Mouse (Mus musculus) embryonic facial prominence, embryonic 14.5 days (tissue): ENCODE results near the gene Pnrc2. TPM values are rescaled to one million over a fixed set of nuclear protein-coding genes. Genes with fewer than 3 reads are reported as not detected.

Experiments
- ATAC-seq: fragments of 200-750 bp; cut with Nextera tagmentation; 2 replicates; pipeline ENCODE4 v1.8.0; 2017; ENCODE audit warnings: low read depth, moderate number of reproducible peaks, moderate TSS enrichment
- DNase-seq: peaks from one replicate; pipeline ENCODE4 v3.0.0-alpha.2; 2015; ENCODE audit warnings: low spot score
- H3K27ac ChIP-seq: fragments of 300-500 bp; sonication (generic); replicated peaks from 2 replicates; pipeline ENCODE4 v1.5.1; 2014; ENCODE audit warnings: low read depth, mild to moderate bottlenecking, low read length, moderate library complexity
- H3K27me3 ChIP-seq: fragments of 300-500 bp; sonication (generic); replicated peaks from 2 replicates; pipeline ENCODE4 v1.6.1; 2014; ENCODE audit warnings: low read length; ENCODE audit not compliant: control insufficient read depth, insufficient read depth
- H3K36me3 ChIP-seq: fragments of 300-500 bp; sonication (generic); 2 replicates; pipeline ENCODE4 v1.6.1; 2014; ENCODE audit warnings: low read length, mixed read lengths; ENCODE audit not compliant: control insufficient read depth, insufficient read depth
- H3K4me1 ChIP-seq: fragments of 300-500 bp; sonication (generic); 2 replicates; pipeline ENCODE4 v1.6.1; 2014; ENCODE audit warnings: antibody characterized with exemption, low read length; ENCODE audit not compliant: control insufficient read depth, insufficient read depth
- H3K4me2 ChIP-seq: fragments of 300-500 bp; sonication (generic); 2 replicates; pipeline ENCODE4 v1.6.1; 2014; ENCODE audit warnings: low read depth, mild to moderate bottlenecking, low read length, moderate library complexity, mixed read lengths
- H3K4me3 ChIP-seq: fragments of 300-500 bp; sonication (generic); 2 replicates; pipeline ENCODE4 v1.5.1; 2014; ENCODE audit warnings: low read depth, mild to moderate bottlenecking, low read length
- H3K9ac ChIP-seq: fragments of 300-500 bp; sonication (generic); 2 replicates; pipeline ENCODE4 v1.6.1; 2014; ENCODE audit warnings: low read depth, mild to moderate bottlenecking, low read length, moderate library complexity, mixed read lengths
- H3K9me3 ChIP-seq: fragments of 300-500 bp; sonication (generic); 2 replicates; pipeline ENCODE4 v1.6.1; 2016; ENCODE audit warnings: low read length; ENCODE audit not compliant: control insufficient read depth
- WGBS: fragments of 180-500 bp; shearing (Covaris S2); extraction: QIAGEN DNeasy Blood & Tissue Kit; methylation state at CpG from one replicate; pipeline ENCODE4 v1.1.7; 2014; 5-methylcytosine and 5-hydroxymethylcytosine counted together
- polyA plus RNA-seq: library from polyadenylated mRNA; unstranded; fragments of >200 nt; fragmentation: Nextera tagmentation; extraction: Ambion mirVana; gene quantifications from 2 replicates; pipeline ENCODE4 v1.2.1, GENCODE M21; 2014

The Pnrc2 gene
- polyA plus RNA-seq, 1 experiment from 2014 or later = 162 TPM

GRCm38 (mm10) chr4:135870227-135871023 is 3.2 kb downstream of the Pnrc2 start:
- ATAC-seq (no peak), DNase-seq (no peak)
- no peaks in the 10 kb centered on the region for H3K27me3 ChIP-seq
- peak overlapping the region; percentile 84; the same call in 1 of the 2 replicates for H3K4me2 ChIP-seq
- H3K9me3 ChIP-seq = no peaks in the 10 kb centered on the region
- peaks cover 44% of the 10 kb centered on the region for H3K36me3 ChIP-seq
- H3K27ac ChIP-seq = peak overlapping the region; percentile 48; the same call in 1 of the 2 replicates
- H3K9ac ChIP-seq = peak overlapping the region; percentile 35
- H3K4me1 ChIP-seq = peaks cover 28% of the 10 kb centered on the region
- H3K4me3 ChIP-seq = peak overlapping the region; percentile 14; the same call in 1 of the 2 replicates
- 36% methylated on average over 2 of the region's 2 CpGs for WGBS

- no peak overlapping the region for H3K9ac ChIP-seq
- 35% methylated on average over 2 of the region's 2 CpGs for WGBS
- H3K27ac ChIP-seq = peak overlapping the region; percentile 59
- no peaks in the 10 kb centered on the region for H3K9me3 ChIP-seq
- no peak overlapping the region for H3K4me3 ChIP-seq
- H3K4me1 ChIP-seq = peaks cover 15% of the 10 kb centered on the region
- no peak overlapping the region for H3K4me2 ChIP-seq
- no peak for ATAC-seq
- DNase-seq = no peak
- no peaks in the 10 kb centered on the region for H3K27me3 ChIP-seq
- peaks cover 44% of the 10 kb centered on the region for H3K36me3 ChIP-seq
These were observed 4.7 kb downstream of the Pnrc2 start for GRCm38 (mm10) chr4:135868996-135869395.

GRCm38 (mm10) chr4:135857597-135858186 is 16.0 kb downstream of the Pnrc2 start:
- H3K4me2 ChIP-seq = peak overlapping the region; percentile 87
- H3K36me3 ChIP-seq = peaks cover 17% of the 10 kb centered on the region
- DNase-seq = no peak
- 7% methylated on average over 6 of the region's 7 CpGs for WGBS
- no peaks in the 10 kb centered on the region for H3K27me3 ChIP-seq
- no peak for ATAC-seq
- 0 out of 2 replicates have a peak overlapping the region, but pooled peaks have one; percentile 97 for H3K27ac ChIP-seq
- H3K9ac ChIP-seq = peak overlapping the region; percentile 98
- H3K4me3 ChIP-seq = peak overlapping the region; percentile 92
- peaks cover 31% of the 10 kb centered on the region for H3K4me1 ChIP-seq
- H3K9me3 ChIP-seq = no peaks in the 10 kb centered on the region

- ATAC-seq (peak; percentile 75), DNase-seq (peak; percentile 83)
- under 1% methylated on average over 55 of the region's 91 CpGs for WGBS
- Histone ChIP-seq H3K4me3 (peak overlapping the region; percentile 92), H3K9ac (peak overlapping the region; percentile 98), H3K9me3 (no peaks in the 10 kb centered on the region), H3K4me2 (peak overlapping the region; percentile 87), H3K27me3 (no peaks in the 10 kb centered on the region), H3K36me3 (peaks cover 8% of the 10 kb centered on the region; the same call in 1 of the 2 replicates), H3K4me1 (peaks cover 31% of the 10 kb centered on the region), H3K27ac (peak overlapping the region; percentile 97)
These were observed 17.2 kb downstream of the Pnrc2 start for GRCm38 (mm10) chr4:135856223-135857091.

GRCm38 (mm10) chr4:135855536-135856222 is 18.0 kb downstream of the Pnrc2 start, which contains the start of gene Srsf10:
Gene Srsf10 (plus strand): TSS chr4:135855747.
- DNase-seq = peak; percentile 99
- peak within 1 kb of the TSS; percentile 92 for H3K4me3 ChIP-seq
- peak within 1 kb of the TSS; percentile 98 for H3K9ac ChIP-seq
- H3K36me3 ChIP-seq = peaks cover 8% of the 10 kb centered on the region; the same call in 1 of the 2 replicates
- peak; percentile 95 for ATAC-seq
- peaks cover 32% of the 10 kb centered on the region for H3K4me1 ChIP-seq
- H3K27me3 ChIP-seq = no peaks in the 10 kb centered on the region
- WGBS = under 1% methylated on average over 33 of the region's 67 CpGs
- H3K4me2 ChIP-seq = peak within 1 kb of the TSS; percentile 96
- no peaks in the 10 kb centered on the region for H3K9me3 ChIP-seq
- H3K27ac ChIP-seq = peak within 1 kb of the TSS; percentile 97

- WGBS = 5% methylated on average over 6 of the region's 6 CpGs
- Histone ChIP-seq H3K4me1 (peaks cover 29% of the 10 kb centered on the region), H3K27me3 (no peaks in the 10 kb centered on the region), H3K36me3 (peaks cover 6% of the 10 kb centered on the region; the same call in 1 of the 2 replicates), H3K4me2 (peak overlapping the region; percentile 96), H3K9me3 (no peaks in the 10 kb centered on the region), H3K9ac (peak overlapping the region; percentile 98), H3K4me3 (peak overlapping the region; percentile 92), H3K27ac (peak overlapping the region; percentile 97)
- ATAC-seq (peak; percentile 6; the same call in 1 of the 2 replicates), DNase-seq (peak; percentile 78)
These were observed 18.6 kb downstream of the Pnrc2 start for GRCm38 (mm10) chr4:135855080-135855479.

- Histone ChIP-seq H3K4me1 (peaks cover 26% of the 10 kb centered on the region), H3K27me3 (no peaks in the 10 kb centered on the region), H3K36me3 (peaks cover 2% of the 10 kb centered on the region; the same call in 1 of the 2 replicates), H3K9me3 (no peaks in the 10 kb centered on the region), H3K4me3 (peak overlapping the region; percentile 92; the same call in 1 of the 2 replicates), H3K27ac (peak overlapping the region; percentile 97), H3K4me2 (peak overlapping the region; percentile 96), H3K9ac (peak overlapping the region; percentile 98)
- ATAC-seq (no peak), DNase-seq (no peak)
- WGBS = 71% methylated on average over 11 of the region's 11 CpGs
These were observed 19.0 kb downstream of the Pnrc2 start for GRCm38 (mm10) chr4:135854630-135855029.
